Mouse (Mus musculus) effector memory CD4-positive, alpha-beta T cell, adult 7 months (primary cell): ENCODE data around the gene Usb1. TPM values are rescaled to one million over a fixed set of nuclear protein-coding genes. Genes with fewer than 3 reads are reported as not detected.

Experiments
- polyA plus RNA-seq: library from polyadenylated mRNA; unstranded; fragments of 100-300 nt; shearing (Covaris generic); gene quantifications from one replicate; pipeline ENCODE4 v1.2.1, GENCODE M21; 2017

Gene Usb1
- 52.2 TPM for polyA plus RNA-seq

DNA sequence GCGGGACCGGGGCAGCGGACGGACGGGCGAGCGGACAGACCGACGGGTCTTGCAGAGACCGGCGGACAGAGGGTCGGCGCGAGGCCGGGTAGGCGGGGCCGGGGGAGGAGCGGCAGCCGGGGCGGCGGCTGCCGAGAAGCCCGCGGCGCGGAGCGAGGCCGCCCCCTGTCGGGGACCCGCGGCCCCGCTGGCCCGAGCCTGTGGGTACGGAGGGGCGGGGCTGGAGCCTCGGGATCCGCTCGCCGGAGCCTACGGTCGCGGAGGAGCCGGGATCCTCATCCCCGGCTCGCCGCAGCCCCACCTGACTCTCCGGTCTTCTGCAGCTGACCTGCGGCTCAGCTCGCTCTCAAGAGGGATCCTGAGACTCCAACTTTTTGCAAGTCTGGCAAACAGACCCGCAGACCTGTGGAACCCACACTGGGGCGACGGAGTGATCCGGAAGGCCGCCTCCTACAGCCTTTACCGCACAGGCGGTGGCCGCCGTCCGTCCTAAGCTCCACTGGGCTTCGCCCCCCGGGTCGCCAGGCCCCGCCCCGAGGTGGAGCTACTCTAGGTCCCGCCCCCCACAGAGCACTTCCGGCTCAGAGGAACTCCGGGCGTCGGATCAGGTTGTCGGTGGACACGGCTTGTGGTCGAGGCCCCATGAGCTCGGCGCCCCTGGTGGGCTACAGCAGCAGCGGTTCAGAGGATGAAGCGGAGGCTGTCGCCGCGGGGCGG lies at the start of gene Usb1, which contains the start of gene Zfp319:
Gene Usb1 (plus strand): TSS at position 565 of the 717 bp plus-strand sequence.
Gene Zfp319 (minus strand): TSS at position 231 of the 717 bp plus-strand sequence.

DNA sequence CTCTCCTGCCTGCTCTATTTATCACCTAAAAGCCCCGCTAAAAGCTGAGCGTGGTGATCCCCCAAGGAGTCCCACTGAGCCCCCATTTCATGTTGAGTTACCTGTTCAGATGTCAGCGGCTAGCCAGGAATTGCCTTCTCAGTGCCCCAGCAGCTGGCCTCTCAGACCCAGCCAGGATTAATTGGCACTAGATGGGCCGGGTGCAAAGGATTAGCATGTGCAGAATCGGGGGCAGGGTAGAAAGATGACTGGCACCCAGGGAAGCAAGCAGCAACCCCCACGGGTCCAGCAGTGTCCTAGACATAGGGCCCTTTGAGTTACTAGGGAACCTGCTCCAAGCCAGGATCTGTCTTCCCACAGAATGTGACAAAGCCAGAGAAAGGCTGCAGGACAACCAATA lies 25.7 kb upstream of the Usb1 start, which contains the start of gene Cngb1:
Gene Cngb1 (minus strand): TSS at position 155 of the 400 bp plus-strand sequence.

DNA sequence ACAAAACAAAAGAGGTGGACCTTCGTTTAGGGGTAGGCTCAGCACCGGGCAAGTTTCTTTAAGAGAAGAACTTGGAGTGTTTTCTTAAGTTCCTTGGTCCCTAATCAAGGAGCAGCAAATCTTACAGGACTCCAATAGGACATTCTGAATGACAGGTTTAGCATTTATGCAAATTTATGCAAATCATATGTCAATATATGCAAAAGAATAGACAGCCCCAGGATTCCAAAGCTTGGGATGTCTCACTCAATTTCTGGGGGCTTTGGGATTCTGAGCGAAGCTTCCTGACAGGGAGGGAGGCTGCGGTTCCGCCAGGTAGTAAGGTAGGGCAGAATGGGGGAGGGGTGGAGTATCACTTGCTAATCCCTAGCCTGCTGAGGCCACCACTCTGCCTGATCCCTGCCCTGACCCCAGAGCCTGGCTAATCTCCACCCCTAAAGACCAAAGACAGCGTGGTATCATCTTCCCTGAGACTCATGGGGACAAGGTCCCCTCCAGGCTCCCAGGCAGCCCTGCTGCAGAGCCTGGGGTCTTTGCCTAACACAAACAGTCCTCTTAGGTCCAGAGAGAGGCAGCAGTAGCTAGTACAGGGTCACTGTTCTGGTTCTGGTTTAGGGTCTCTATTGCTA lies 21.6 kb upstream of the Usb1 start, which contains the start of gene Tepp:
Gene Tepp (plus strand): TSS at position 225 of the 629 bp plus-strand sequence.

DNA sequence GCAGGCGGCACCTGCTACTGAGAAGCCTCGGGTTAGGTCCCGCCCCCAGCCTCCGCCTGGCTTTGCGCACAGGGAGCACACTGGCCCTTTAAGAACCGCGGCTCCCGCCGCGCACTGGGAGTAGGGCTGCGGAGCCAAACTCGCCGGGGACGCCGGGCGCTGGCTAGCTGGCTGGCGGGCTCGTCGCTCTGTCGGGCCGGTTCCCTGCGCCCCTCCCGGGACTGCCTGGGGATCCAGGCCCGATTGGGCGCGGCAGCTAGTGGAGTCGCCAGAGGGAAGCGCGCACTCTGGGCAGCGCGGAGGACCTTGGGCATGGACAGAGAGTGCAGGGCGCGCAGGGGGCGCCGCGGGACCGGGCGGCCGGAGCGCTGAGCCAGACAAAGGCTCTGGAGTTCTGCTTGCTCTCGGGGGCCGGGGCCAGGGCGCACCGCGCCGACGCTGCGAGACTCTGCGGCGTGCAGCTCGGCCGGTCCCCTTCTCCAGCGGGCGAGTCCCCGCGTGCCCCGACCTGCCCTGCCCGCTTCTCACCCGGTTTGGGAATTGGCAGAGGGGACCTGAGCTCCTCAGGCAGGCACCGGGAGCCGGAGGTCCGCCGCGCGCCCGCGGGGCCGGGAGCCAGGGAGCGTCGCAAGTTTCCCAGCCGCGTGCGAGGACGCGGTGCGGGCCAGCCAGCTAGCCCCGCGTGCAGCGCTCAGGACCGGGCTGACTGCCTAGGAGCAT lies 20.2 kb downstream of the Usb1 start, which contains the start of gene Mmp15:
Gene Mmp15 (plus strand): TSS at position 118 of the 720 bp plus-strand sequence.

Other genes starting within 250 kb of the Usb1 start
- 0.39 TPM for gene Kifc3, start 129.5 kb upstream of the Usb1 start, polyA plus RNA-seq
- 0.13 TPM for gene Cngb1, start 25.7 kb upstream of the Usb1 start, polyA plus RNA-seq
- not detected for gene Tepp, start 21.7 kb upstream of the Usb1 start, polyA plus RNA-seq
- 5.9 TPM for gene Zfp319, start 334 bp upstream of the Usb1 start, polyA plus RNA-seq
- gene Mmp15, start 20.0 kb downstream of the Usb1 start, polyA plus RNA-seq = 0.27 TPM
- 36.4 TPM for gene Cfap20, start 102.6 kb downstream of the Usb1 start, polyA plus RNA-seq
- gene Csnk2a2, start 157.8 kb downstream of the Usb1 start, polyA plus RNA-seq = 40.8 TPM
- gene Ccdc113, start 201.8 kb downstream of the Usb1 start, polyA plus RNA-seq = not detected
- gene Prss54, start 244.1 kb downstream of the Usb1 start, polyA plus RNA-seq = not detected